Mouse (Mus musculus) midbrain, embryonic 13.5 days (tissue): ENCODE measurements around the gene Klra9. TPM values are rescaled to one million over a fixed set of nuclear protein-coding genes. Genes with fewer than 3 reads are reported as not detected.
"Not testable (repeated sequence)": the region's sequence is repeated elsewhere in the genome, so short reads cannot be mapped to it uniquely, and the experiment has no call there.

Experiments used
- ATAC-seq: fragments of 200-750 bp; cut with Nextera tagmentation; 2 replicates; pipeline ENCODE4 v1.8.0; 2017; ENCODE audit warnings: mild to moderate bottlenecking, moderate TSS enrichment, moderate library complexity
- H3K27ac ChIP-seq: fragments of 300-500 bp; sonication (generic); 2 replicates; pipeline ENCODE4 v1.5.1; 2015; ENCODE audit warnings: inconsistent platforms, mild to moderate bottlenecking, moderate library complexity
- H3K27me3 ChIP-seq: fragments of 300-500 bp; sonication (generic); 2 replicates; pipeline ENCODE4 v1.6.1; 2015; ENCODE audit warnings: mild to moderate bottlenecking, inconsistent platforms
- H3K36me3 ChIP-seq: fragments of 300-500 bp; sonication (generic); 2 replicates; pipeline ENCODE4 v1.6.1; 2015; ENCODE audit warnings: mild to moderate bottlenecking, inconsistent platforms
- H3K4me1 ChIP-seq: fragments of 300-500 bp; sonication (generic); replicated peaks from 2 replicates; pipeline ENCODE4 v1.6.1; 2015; ENCODE audit warnings: inconsistent platforms
- H3K4me2 ChIP-seq: fragments of 300-500 bp; sonication (generic); replicated peaks from 2 replicates; pipeline ENCODE4 v1.6.1; 2015; ENCODE audit warnings: moderate library complexity, mild to moderate bottlenecking, inconsistent platforms
- H3K4me3 ChIP-seq: fragments of 300-500 bp; sonication (generic); replicated peaks from 2 replicates; pipeline ENCODE4 v1.5.1; 2015; ENCODE audit warnings: mild to moderate bottlenecking, inconsistent platforms
- H3K9ac ChIP-seq: fragments of 300-500 bp; sonication (generic); replicated peaks from 2 replicates; pipeline ENCODE4 v1.6.1; 2015; ENCODE audit warnings: mild to moderate bottlenecking, inconsistent platforms
- H3K9me3 ChIP-seq: fragments of 300-500 bp; sonication (generic); 2 replicates; pipeline ENCODE4 v1.6.1; 2016; ENCODE audit warnings: mild to moderate bottlenecking, inconsistent platforms
- WGBS: fragments of 180-500 bp; shearing (Covaris S2); methylation state at CpG from one replicate; pipeline ENCODE4 v1.1.7; 2015; 5-methylcytosine and 5-hydroxymethylcytosine counted together
- polyA plus RNA-seq: library from polyadenylated mRNA; unstranded; fragments of >200 nt; fragmentation: Nextera tagmentation; extraction: Ambion mirVana; gene quantifications from 2 replicates; pipeline ENCODE4 v1.2.1, GENCODE M21; 2015

Klra9 gene
- polyA plus RNA-seq: not detected in 2 replicates

DNA sequence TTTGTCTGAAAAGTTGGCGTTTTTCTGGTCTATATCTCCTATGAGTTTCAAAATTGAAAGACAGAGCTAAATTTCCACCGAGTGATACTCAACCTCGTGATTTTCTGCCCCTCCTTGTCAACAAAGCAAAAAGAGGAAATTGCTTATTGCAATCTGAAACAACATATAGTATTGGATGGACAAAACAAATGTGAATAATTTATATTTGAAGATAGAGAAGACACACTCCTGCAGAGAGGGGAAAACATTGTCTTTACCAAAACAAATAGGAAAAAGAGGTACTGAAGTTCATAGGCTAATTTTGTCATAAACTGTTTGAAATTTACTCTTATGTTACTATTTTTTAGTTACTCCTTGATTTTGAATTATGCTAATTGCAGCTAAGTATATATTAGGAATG lies at the start of gene Klra9:
Klra9 (minus strand) TSS at position 101 of the 400 bp plus-strand sequence.
- 53% methylated on average over 3 of the region's 3 CpGs for WGBS
- ATAC-seq: not testable (repeated sequence)

DNA sequence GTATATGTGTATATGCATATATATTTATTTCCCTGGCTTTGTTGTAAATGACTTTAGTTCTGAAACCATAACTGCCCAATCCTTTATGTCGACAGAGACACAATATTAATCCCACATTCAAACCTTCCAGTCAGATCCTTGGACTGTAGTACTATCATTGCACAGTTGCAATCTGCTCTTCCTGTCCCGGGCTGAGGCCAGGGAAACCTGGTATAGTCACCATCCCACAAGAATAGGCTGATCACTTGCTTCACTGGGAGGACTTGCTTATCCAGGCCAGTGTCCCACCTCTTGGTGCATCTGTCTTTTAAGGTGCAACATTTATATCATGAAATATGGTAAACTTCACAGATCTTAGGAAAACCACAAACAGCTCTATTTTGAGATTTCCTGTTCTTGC lies 44.6 kb upstream of the Klra9 start:
- Histone ChIP-seq H3K27me3 (no peaks in the 10 kb centered on the region), H3K4me3 (no peak overlapping the region), H3K4me1 (no peaks in the 10 kb centered on the region), H3K9ac (no peak overlapping the region), H3K27ac (no peak overlapping the region), H3K9me3 (0 out of 2 replicates have a peak, but pooled peaks cover 3% of the 10 kb centered on the region), H3K36me3 (no peaks in the 10 kb centered on the region), H3K4me2 (no peak overlapping the region)
- ATAC-seq: no peak
- WGBS: 74% methylated on average over 2 of the region's 2 CpGs

More for the DNA sequence above, at the start of gene Klra9:
- H3K27me3 ChIP-seq, H3K4me3 ChIP-seq, H3K36me3 ChIP-seq, H3K9me3 ChIP-seq, H3K9ac ChIP-seq, H3K4me2 ChIP-seq, H3K4me1 ChIP-seq, H3K27ac ChIP-seq: not testable (repeated sequence)

DNA sequence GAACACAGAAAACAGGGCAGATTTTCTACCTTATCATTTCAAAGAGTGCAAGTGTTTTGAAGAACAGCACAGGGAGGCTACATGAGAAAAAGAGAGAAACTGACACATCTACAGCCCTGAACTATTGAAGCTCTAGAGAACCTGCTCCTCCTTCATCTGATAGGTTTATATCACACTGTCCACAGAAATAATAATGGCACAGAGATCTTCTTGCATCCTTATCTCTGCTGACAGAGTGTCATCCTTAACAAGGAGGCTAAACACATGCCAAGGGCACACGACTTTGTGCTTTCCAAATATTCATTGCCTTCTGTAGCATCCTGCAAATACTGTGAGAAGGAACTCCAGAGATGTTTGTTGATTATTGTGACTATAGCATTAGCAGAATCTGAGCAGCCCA lies 43.7 kb upstream of the Klra9 start:
- Histone ChIP-seq H3K4me1 (no peaks in the 10 kb centered on the region), H3K9me3 (peaks cover 6% of the 10 kb centered on the region), H3K27me3 (no peaks in the 10 kb centered on the region), H3K27ac (no peak overlapping the region), H3K4me2 (no peak overlapping the region), H3K36me3 (no peaks in the 10 kb centered on the region), H3K4me3 (no peak overlapping the region), H3K9ac (no peak overlapping the region)
- no peak for ATAC-seq
- 41% methylated on average over 1 of the region's 1 CpGs for WGBS

DNA sequence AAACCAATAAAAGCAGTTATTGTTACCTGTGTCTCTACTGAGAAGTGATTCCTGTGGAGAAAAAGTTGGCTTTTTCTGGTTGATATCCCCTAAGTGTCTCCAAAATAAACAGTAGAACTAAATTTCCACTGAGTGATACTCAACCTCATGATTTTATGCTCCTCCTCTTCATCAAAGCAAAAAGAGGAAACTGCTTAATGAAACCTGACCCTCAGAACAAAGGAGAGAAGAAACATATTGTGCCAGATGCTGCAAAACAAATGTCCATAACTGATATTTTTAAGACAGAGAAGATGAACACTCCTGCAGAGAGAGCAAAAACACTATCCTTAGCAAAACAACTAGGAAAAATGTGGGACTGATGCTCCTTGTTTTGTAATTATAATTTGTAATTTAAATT lies 40.3 kb upstream of the Klra9 start, which contains the start of gene Klra7:
Klra7 (minus strand) TSS at position 101 of the 400 bp plus-strand sequence.
- Histone ChIP-seq H3K9me3 (peaks cover 7% of the 10 kb centered on the region), H3K4me2 (no peak within 1 kb of the TSS), H3K4me3 (no peak within 1 kb of the TSS), H3K9ac (no peak within 1 kb of the TSS), H3K27me3 (no peaks in the 10 kb centered on the region), H3K36me3 (no peaks in the 10 kb centered on the region), H3K27ac (no peak within 1 kb of the TSS), H3K4me1 (no peaks in the 10 kb centered on the region)
- no peak for ATAC-seq

DNA sequence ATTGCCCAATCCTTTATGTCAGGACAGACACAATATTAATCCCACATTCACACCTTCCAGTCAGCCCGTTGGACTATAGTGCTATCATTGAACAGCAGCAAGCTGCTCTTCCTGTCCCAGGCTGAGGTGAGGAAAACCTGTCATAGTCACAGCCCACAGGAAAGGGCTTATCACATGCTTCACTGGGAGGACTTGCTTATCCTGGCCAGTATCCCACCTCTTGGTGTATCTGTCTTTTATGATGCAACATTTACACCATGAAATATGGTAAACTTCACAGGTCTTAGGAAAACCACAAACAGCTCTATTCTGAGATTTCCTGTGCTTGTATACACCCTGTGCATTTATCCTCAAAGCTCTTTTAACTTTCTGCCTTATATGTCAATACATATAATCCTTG lies 4.5 kb upstream of the Klra9 start:
- H3K27me3 ChIP-seq, H3K9me3 ChIP-seq, H3K4me3 ChIP-seq, H3K27ac ChIP-seq, H3K4me1 ChIP-seq, ATAC-seq, H3K36me3 ChIP-seq, H3K9ac ChIP-seq, H3K4me2 ChIP-seq: not testable (repeated sequence)
- WGBS: 84% methylated on average over 1 of the region's 1 CpGs

DNA sequence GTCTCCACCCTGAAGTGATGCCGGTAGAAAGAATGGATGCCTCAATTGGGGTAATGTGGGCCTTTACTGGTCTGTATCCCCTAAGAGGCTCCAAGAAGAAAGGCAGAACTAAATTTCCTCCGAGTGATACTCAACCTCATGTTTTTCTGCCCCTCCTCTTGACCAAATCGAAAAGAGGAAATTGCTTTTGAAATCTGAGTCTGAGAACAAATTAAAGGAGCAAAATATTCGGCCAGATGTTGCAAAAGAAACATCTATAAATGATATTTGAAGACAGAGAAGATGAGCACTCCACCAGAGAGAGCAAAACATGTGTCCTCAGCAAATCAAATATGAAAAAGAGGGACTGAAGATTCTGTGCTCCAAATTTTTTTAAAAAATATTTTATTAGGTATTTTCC lies 63.1 kb downstream of the Klra9 start, which contains the start of gene Klra8:
Klra8 (minus strand) TSS at position 101 of the 400 bp plus-strand sequence.
- not testable (repeated sequence) for H3K9ac ChIP-seq, H3K4me3 ChIP-seq, H3K9me3 ChIP-seq, H3K4me1 ChIP-seq, H3K27ac ChIP-seq, H3K4me2 ChIP-seq, H3K27me3 ChIP-seq, H3K36me3 ChIP-seq, ATAC-seq
- WGBS: 71% methylated on average over 4 of the region's 4 CpGs

Other genes with a start within 250 kb of the Klra9 start
- gene Klra6, start 166.2 kb downstream of the Klra9 start, polyA plus RNA-seq: not detected in 2 replicates
- gene Klra4, start 125.8 kb downstream of the Klra9 start, polyA plus RNA-seq: not detected in 2 replicates
- gene Klra8, start 63.2 kb downstream of the Klra9 start, polyA plus RNA-seq: not detected in 2 replicates
- gene Klra7, start 40.2 kb upstream of the Klra9 start, polyA plus RNA-seq: not detected in 2 replicates
- not detected in 2 replicates for gene Klra10, start 88.8 kb upstream of the Klra9 start, polyA plus RNA-seq
- not detected in 2 replicates for gene Klra3, start 144.5 kb upstream of the Klra9 start, polyA plus RNA-seq
- not detected in 2 replicates for gene Klra1, start 193.8 kb upstream of the Klra9 start, polyA plus RNA-seq